Mouse (Mus musculus): ENCODE measurements at regions not wholly inside any gene's neighbourhood (a gene's known extent, or its start where the extent isn't known, plus 50 kb on each side); places are given as distances from the start of the nearest gene placed in this dataset.

DNA sequence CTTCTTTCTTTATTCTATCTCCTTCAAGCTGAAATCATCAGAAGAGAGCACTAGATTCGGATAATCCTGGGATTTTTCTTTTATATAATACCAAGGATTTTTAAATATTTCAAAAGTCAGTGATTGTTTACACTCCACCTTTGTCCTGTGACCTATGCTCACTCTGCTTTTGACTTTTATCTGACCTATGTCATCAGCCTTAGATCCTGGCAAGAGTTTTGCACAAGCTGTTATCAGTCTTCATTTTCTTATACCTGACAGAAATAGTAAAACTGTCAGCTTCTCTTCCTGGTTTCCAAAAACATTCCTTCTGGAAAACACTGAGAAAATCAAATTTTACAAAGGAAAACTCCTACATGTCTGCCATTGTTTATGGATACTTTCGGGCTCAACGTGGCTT, 168.3 kb upstream of the Zic4 start:
- no peak for TF ChIP-seq CTCF (IDR thresholded peaks at IDR 0.05; ENCODE audit: low read depth)
- no peak for TF ChIP-seq EP300 (IDR thresholded peaks at IDR 0.05; ENCODE audit: low read depth)

All from liver, postnatal 0 days (tissue).